Mouse (Mus musculus): Measurements from ENCODE around the gene Klf12. TPM values are rescaled to one million over a fixed set of nuclear protein-coding genes. Genes with fewer than 3 reads are reported as not detected.

Gene Klf12
- total and polyA plus RNA-seq, 2 experiments, result 20.7 to 29.2 TPM

DNA sequence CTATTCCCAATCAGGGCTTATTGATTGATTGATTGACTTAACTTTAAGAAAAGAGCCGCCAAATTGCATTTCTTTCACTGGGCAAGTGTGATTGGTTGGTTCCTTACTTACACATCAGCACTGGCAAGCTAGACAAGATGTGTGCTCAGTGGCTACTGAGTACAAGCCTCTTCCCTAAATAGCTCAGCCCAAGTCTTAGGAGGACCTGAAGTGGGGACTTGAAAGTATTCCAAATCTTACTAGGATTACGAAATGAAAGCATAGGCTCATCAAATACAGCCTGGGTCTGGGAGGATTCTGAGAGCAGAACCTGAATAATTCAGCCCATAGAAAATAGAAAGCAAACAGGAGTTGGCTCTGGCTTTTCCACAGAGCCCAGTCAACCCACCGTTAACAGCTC is 303.3 kb downstream of the Klf12 start:
- H3K36me3 ChIP-seq (ENCODE audit: control insufficient read depth, insufficient read depth, low read length), result no peaks in the 10 kb centered on the region
- TF ChIP-seq CTCF (IDR thresholded peaks at IDR 0.05; ENCODE audit: low read depth, low read length) (no peak), POLR2A (IDR thresholded peaks at IDR 0.05; ENCODE audit: extremely low read depth, insufficient read depth, low read length) (no peak)
- H3K79me2 ChIP-seq (ENCODE audit: control insufficient read depth, insufficient read depth, low read length), result peaks cover 2% of the 10 kb centered on the region; the same call in 1 of the 2 replicates
- no peak overlapping the region for H3K27ac ChIP-seq (replicated peaks; ENCODE audit: insufficient read depth, low read depth, low read length)
- H3K9ac ChIP-seq (ENCODE audit: low read depth, low read length), result no peak overlapping the region
- H3K4me3 ChIP-seq (ENCODE audit: insufficient read depth, low read depth, low read length), result no peak overlapping the region
- DNase-seq (ENCODE audit: extremely low read depth, low read depth, low spot score), result peak; percentile 21
- H3K27me3 ChIP-seq (ENCODE audit: control insufficient read depth, insufficient read depth, low read length), result no peaks in the 10 kb centered on the region
- H3K4me1 ChIP-seq (ENCODE audit: control insufficient read depth, insufficient read depth, low read length), result no peaks in the 10 kb centered on the region
- WGBS, result 56% methylated on average over 3 of the region's 3 CpGs

DNA sequence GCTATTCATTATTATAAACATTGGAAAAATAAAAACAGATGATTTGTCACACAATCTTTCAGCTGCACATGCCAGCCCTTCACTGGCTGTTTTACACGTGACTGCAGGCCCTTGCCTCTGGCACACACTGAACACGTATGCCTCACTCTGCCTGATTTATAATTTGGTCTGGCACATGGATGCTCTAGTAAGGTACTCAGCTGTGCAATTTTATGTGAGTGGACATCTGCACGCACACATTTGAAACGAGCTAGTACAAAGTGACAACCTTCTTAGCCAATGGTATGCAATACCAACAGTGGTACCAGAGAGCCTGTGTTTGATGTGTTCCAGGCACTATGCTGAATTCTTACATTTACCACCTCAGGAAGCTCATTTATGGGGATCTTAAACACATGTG is 316.6 kb downstream of the Klf12 start:
- no peaks in the 10 kb centered on the region for H3K4me1 ChIP-seq (ENCODE audit: control insufficient read depth, insufficient read depth, low read length)

DNA sequence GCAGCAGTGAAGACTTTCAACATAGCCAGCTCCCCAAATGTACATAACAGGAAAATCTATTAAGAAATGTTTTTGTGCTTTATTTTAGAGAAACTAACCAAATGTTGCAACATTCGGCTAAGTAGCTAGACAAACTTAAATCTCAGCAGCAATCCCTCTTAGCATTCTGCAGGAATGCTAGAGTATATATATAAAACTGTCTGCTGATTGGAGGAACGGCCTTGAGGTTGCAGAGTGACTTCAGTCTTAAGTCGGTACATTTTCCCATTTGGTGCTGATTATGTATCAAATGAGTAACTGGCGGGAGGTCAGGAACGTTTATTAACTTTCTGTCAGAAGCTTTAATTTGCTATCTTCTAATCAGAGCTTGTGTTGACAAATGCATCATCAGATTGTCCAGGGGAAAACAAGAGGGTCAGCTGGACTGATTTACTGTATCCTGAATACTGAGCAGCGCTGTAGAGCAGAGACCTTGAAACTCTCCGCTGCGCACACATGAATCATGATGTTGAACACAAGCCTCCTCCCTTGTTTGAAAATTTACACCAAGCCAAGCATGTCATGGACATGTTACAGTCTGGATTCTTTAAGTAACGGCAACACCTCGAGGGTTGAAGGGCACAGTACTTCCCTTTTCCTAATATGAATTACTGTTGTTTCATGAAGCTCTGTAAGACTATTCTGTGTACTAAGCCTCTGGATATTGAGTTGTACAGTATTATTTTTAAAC is 323.8 kb downstream of the Klf12 start:
- no peaks in the 10 kb centered on the region for H3K4me1 ChIP-seq (ENCODE audit: control insufficient read depth, insufficient read depth, low read length)
- WGBS, result 87% methylated on average over 10 of the region's 10 CpGs
- no peaks in the 10 kb centered on the region for H3K36me3 ChIP-seq (ENCODE audit: control insufficient read depth, insufficient read depth, low read length)
- H3K79me2 ChIP-seq (ENCODE audit: control insufficient read depth, insufficient read depth, low read length), result no peaks in the 10 kb centered on the region; the same call in 1 of the 2 replicates
- TF ChIP-seq CTCF (IDR thresholded peaks at IDR 0.05; ENCODE audit: low read depth, low read length) (no peak), POLR2A (IDR thresholded peaks at IDR 0.05; ENCODE audit: extremely low read depth, insufficient read depth, low read length) (no peak)
- no peak overlapping the region for H3K4me3 ChIP-seq (ENCODE audit: insufficient read depth, low read depth, low read length)
- H3K27me3 ChIP-seq (ENCODE audit: control insufficient read depth, insufficient read depth, low read length), result no peaks in the 10 kb centered on the region
- H3K27ac ChIP-seq (replicated peaks; ENCODE audit: insufficient read depth, low read depth, low read length), result no peak overlapping the region
- DNase-seq (ENCODE audit: extremely low read depth, low read depth, low spot score), result no peak
- no peak overlapping the region for H3K9ac ChIP-seq (ENCODE audit: low read depth, low read length)

More for the DNA sequence above, 316.6 kb downstream of the Klf12 start:
- DNase-seq (ENCODE audit: extremely low read depth, low read depth, low spot score), result no peak
- 91% methylated on average over 4 of the region's 4 CpGs for whole genome bisulfite sequencing
- H3K27me3 ChIP-seq (ENCODE audit: control insufficient read depth, insufficient read depth, low read length), result no peaks in the 10 kb centered on the region
- H3K79me2 ChIP-seq (ENCODE audit: control insufficient read depth, insufficient read depth, low read length), result peaks cover 3% of the 10 kb centered on the region; the same call in 1 of the 2 replicates
- no peak for TF ChIP-seq CTCF (IDR thresholded peaks at IDR 0.05; ENCODE audit: low read depth, low read length)
- no peak for TF ChIP-seq POLR2A (IDR thresholded peaks at IDR 0.05; ENCODE audit: extremely low read depth, insufficient read depth, low read length)
- H3K36me3 ChIP-seq (ENCODE audit: control insufficient read depth, insufficient read depth, low read length), result no peaks in the 10 kb centered on the region
- no peak overlapping the region for H3K4me3 ChIP-seq (ENCODE audit: insufficient read depth, low read depth, low read length)
- no peak overlapping the region for H3K9ac ChIP-seq (ENCODE audit: low read depth, low read length)
- no peak overlapping the region for H3K27ac ChIP-seq (replicated peaks; ENCODE audit: insufficient read depth, low read depth, low read length)

GRCm38 (mm10) chr14:99955133-99955532 is 329.3 kb downstream of the Klf12 start:
- Histone ChIP-seq H3K4me3 (ENCODE audit: insufficient read depth, low read depth, low read length) (no peak overlapping the region), H3K79me2 (ENCODE audit: control insufficient read depth, insufficient read depth, low read length) (no peaks in the 10 kb centered on the region; the same call in 1 of the 2 replicates), H3K27me3 (ENCODE audit: control insufficient read depth, insufficient read depth, low read length) (no peaks in the 10 kb centered on the region), H3K9ac (ENCODE audit: low read depth, low read length) (no peak overlapping the region), H3K4me1 (ENCODE audit: control insufficient read depth, insufficient read depth, low read length) (no peaks in the 10 kb centered on the region), H3K27ac (replicated peaks; ENCODE audit: insufficient read depth, low read depth, low read length) (no peak overlapping the region), H3K36me3 (ENCODE audit: control insufficient read depth, insufficient read depth, low read length) (no peaks in the 10 kb centered on the region)
- 96% methylated on average over 4 of the region's 4 CpGs for WGBS
- DNase-seq (ENCODE audit: extremely low read depth, low read depth, low spot score), result no peak
- TF ChIP-seq POLR2A (IDR thresholded peaks at IDR 0.05; ENCODE audit: extremely low read depth, insufficient read depth, low read length), result no peak
- no peak for TF ChIP-seq CTCF (IDR thresholded peaks at IDR 0.05; ENCODE audit: low read depth, low read length)

GRCm38 (mm10) chr14:99944221-99945108 is 340.0 kb downstream of the Klf12 start:
- 89% methylated on average over 17 of the region's 17 CpGs for WGBS
- no peaks in the 10 kb centered on the region; the same call in 1 of the 2 replicates for H3K79me2 ChIP-seq (ENCODE audit: control insufficient read depth, insufficient read depth, low read length)
- peaks cover 4% of the 10 kb centered on the region for H3K36me3 ChIP-seq (ENCODE audit: control insufficient read depth, insufficient read depth, low read length)
- no peaks in the 10 kb centered on the region for H3K27me3 ChIP-seq (ENCODE audit: control insufficient read depth, insufficient read depth, low read length)
- no peak overlapping the region for H3K27ac ChIP-seq (replicated peaks; ENCODE audit: insufficient read depth, low read depth, low read length)
- no peak for DNase-seq (ENCODE audit: extremely low read depth, low read depth, low spot score)
- TF ChIP-seq CTCF (IDR thresholded peaks at IDR 0.05; ENCODE audit: low read depth, low read length) (no peak), POLR2A (IDR thresholded peaks at IDR 0.05; ENCODE audit: extremely low read depth, insufficient read depth, low read length) (no peak)
- no peak overlapping the region for H3K9ac ChIP-seq (ENCODE audit: low read depth, low read length)
- no peak overlapping the region for H3K4me3 ChIP-seq (ENCODE audit: insufficient read depth, low read depth, low read length)
- H3K4me1 ChIP-seq (ENCODE audit: control insufficient read depth, insufficient read depth, low read length), result no peaks in the 10 kb centered on the region
